Mouse (Mus musculus): ENCODE measurements around the gene Gmds. TPM values are rescaled to one million over a fixed set of nuclear protein-coding genes. Genes with fewer than 3 reads are reported as not detected.

The Gmds gene
- 32.4 and 35.1 TPM in 2 replicates for polyA plus RNA-seq (2016; fragmentation: Nextera tagmentation; extraction: Ambion mirVana)

GRCm38 (mm10) chr13:32338513-32339365 lies at the start of gene Gmds:
Gene Gmds (minus strand): TSS chr13:32338740.
- no peak within 1 kb of the TSS; the same call in 1 of the 2 replicates for H3K27ac ChIP-seq (replicated peaks)
- no peaks in the 10 kb centered on the region for H3K27me3 ChIP-seq
- peak within 1 kb of the TSS; percentile 83 for H3K9ac ChIP-seq (replicated peaks)
- peak within 1 kb of the TSS; percentile 76 for H3K4me3 ChIP-seq
- peak; percentile 99 for ATAC-seq (ENCODE audit: low FRiP score, low read depth)
- H3K36me3 ChIP-seq, result no peaks in the 10 kb centered on the region
- H3K9me3 ChIP-seq, result 0 out of 2 replicates have a peak, but pooled peaks cover 3% of the 10 kb centered on the region
- peak within 1 kb of the TSS; percentile 93 for H3K4me2 ChIP-seq (replicated peaks)
- 6% methylated on average over 28 of the region's 55 CpGs for WGBS
- peaks cover 10% of the 10 kb centered on the region; the same call in 1 of the 2 replicates for H3K4me1 ChIP-seq

GRCm38 (mm10) chr13:32385421-32386092 lies 47.0 kb upstream of the Gmds start:
- Histone ChIP-seq H3K27me3 (no peaks in the 10 kb centered on the region), H3K4me1 (no peaks in the 10 kb centered on the region), H3K36me3 (no peaks in the 10 kb centered on the region), H3K9ac (replicated peaks) (no peak overlapping the region), H3K9me3 (no peaks in the 10 kb centered on the region), H3K4me3 (no peak overlapping the region), H3K27ac (replicated peaks) (no peak overlapping the region), H3K4me2 (replicated peaks) (no peak overlapping the region)
- WGBS, result 78% methylated on average over 4 of the region's 4 CpGs
- no peak for ATAC-seq (ENCODE audit: low FRiP score, low read depth)

- Histone ChIP-seq H3K9ac (replicated peaks) (no peak overlapping the region), H3K27me3 (no peaks in the 10 kb centered on the region), H3K4me3 (no peak overlapping the region), H3K27ac (replicated peaks) (no peak overlapping the region), H3K36me3 (no peaks in the 10 kb centered on the region), H3K4me2 (replicated peaks) (no peak overlapping the region), H3K9me3 (no peaks in the 10 kb centered on the region), H3K4me1 (no peaks in the 10 kb centered on the region)
- WGBS, result 75% methylated on average over 6 of the region's 6 CpGs
- ATAC-seq (ENCODE audit: low FRiP score, low read depth), result no peak
These were observed 43.9 kb upstream of the Gmds start for GRCm38 (mm10) chr13:32382227-32383010.

GRCm38 (mm10) chr13:32378634-32379033 lies 40.1 kb upstream of the Gmds start:
- H3K9ac ChIP-seq (replicated peaks), result no peak overlapping the region
- H3K36me3 ChIP-seq, result no peaks in the 10 kb centered on the region
- no peaks in the 10 kb centered on the region for H3K27me3 ChIP-seq
- no peaks in the 10 kb centered on the region for H3K4me1 ChIP-seq
- H3K9me3 ChIP-seq, result peaks cover 5% of the 10 kb centered on the region; the same call in 1 of the 2 replicates
- WGBS, result 77% methylated on average over 1 of the region's 1 CpGs
- H3K27ac ChIP-seq (replicated peaks), result no peak overlapping the region
- ATAC-seq (ENCODE audit: low FRiP score, low read depth), result no peak
- no peak overlapping the region for H3K4me2 ChIP-seq (replicated peaks)
- no peak overlapping the region for H3K4me3 ChIP-seq

- H3K36me3 ChIP-seq, result no peaks in the 10 kb centered on the region
- H3K4me2 ChIP-seq (replicated peaks), result no peak overlapping the region
- H3K9ac ChIP-seq (replicated peaks), result no peak overlapping the region
- no peak overlapping the region for H3K27ac ChIP-seq (replicated peaks)
- no peak for ATAC-seq (ENCODE audit: low FRiP score, low read depth)
- H3K9me3 ChIP-seq, result peaks cover 5% of the 10 kb centered on the region; the same call in 1 of the 2 replicates
- WGBS, result 82% methylated on average over 2 of the region's 2 CpGs
- H3K27me3 ChIP-seq, result no peaks in the 10 kb centered on the region
- H3K4me3 ChIP-seq, result no peak overlapping the region
- no peaks in the 10 kb centered on the region for H3K4me1 ChIP-seq
These were observed 34.0 kb upstream of the Gmds start for GRCm38 (mm10) chr13:32372531-32372883.

- ATAC-seq (ENCODE audit: low FRiP score, low read depth), result no peak
- Histone ChIP-seq H3K4me3 (no peak overlapping the region), H3K4me1 (no peaks in the 10 kb centered on the region), H3K27me3 (no peaks in the 10 kb centered on the region), H3K36me3 (no peaks in the 10 kb centered on the region), H3K9me3 (peaks cover 5% of the 10 kb centered on the region; the same call in 1 of the 2 replicates), H3K4me2 (replicated peaks) (no peak overlapping the region), H3K27ac (replicated peaks) (no peak overlapping the region), H3K9ac (replicated peaks) (no peak overlapping the region)
- WGBS, result 91% methylated on average over 4 of the region's 4 CpGs
These were observed 33.5 kb upstream of the Gmds start for GRCm38 (mm10) chr13:32371874-32372530.

GRCm38 (mm10) chr13:32370751-32371150 lies 32.2 kb upstream of the Gmds start:
- Histone ChIP-seq H3K9me3 (no peaks in the 10 kb centered on the region), H3K36me3 (no peaks in the 10 kb centered on the region), H3K27ac (replicated peaks) (no peak overlapping the region), H3K4me2 (replicated peaks) (no peak overlapping the region), H3K9ac (replicated peaks) (no peak overlapping the region), H3K4me3 (no peak overlapping the region), H3K4me1 (no peaks in the 10 kb centered on the region), H3K27me3 (no peaks in the 10 kb centered on the region)
- ATAC-seq (ENCODE audit: low FRiP score, low read depth), result no peak
- 84% methylated on average over 7 of the region's 7 CpGs for WGBS

- no peak overlapping the region for H3K4me3 ChIP-seq
- no peaks in the 10 kb centered on the region for H3K36me3 ChIP-seq
- no peak overlapping the region for H3K9ac ChIP-seq (replicated peaks)
- H3K4me1 ChIP-seq, result no peaks in the 10 kb centered on the region
- H3K27me3 ChIP-seq, result no peaks in the 10 kb centered on the region
- no peak overlapping the region for H3K27ac ChIP-seq (replicated peaks)
- H3K4me2 ChIP-seq (replicated peaks), result no peak overlapping the region
- no peaks in the 10 kb centered on the region for H3K9me3 ChIP-seq
- WGBS, result 80% methylated on average over 1 of the region's 1 CpGs
- ATAC-seq (ENCODE audit: low FRiP score, low read depth), result no peak
These were observed 31.6 kb upstream of the Gmds start for GRCm38 (mm10) chr13:32370135-32370534.

- no peaks in the 10 kb centered on the region for H3K27me3 ChIP-seq
- H3K27ac ChIP-seq (replicated peaks), result no peak overlapping the region; the same call in 1 of the 2 replicates
- no peaks in the 10 kb centered on the region for H3K36me3 ChIP-seq
- H3K9ac ChIP-seq (replicated peaks), result peak overlapping the region; percentile 83
- peak overlapping the region; percentile 76 for H3K4me3 ChIP-seq
- no peaks in the 10 kb centered on the region for H3K9me3 ChIP-seq
- ATAC-seq (ENCODE audit: low FRiP score, low read depth), result peak; percentile 1; the same call in 1 of the 2 replicates
- H3K4me2 ChIP-seq (replicated peaks), result peak overlapping the region; percentile 93
- peaks cover 10% of the 10 kb centered on the region; the same call in 1 of the 2 replicates for H3K4me1 ChIP-seq
- WGBS, result 4% methylated on average over 32 of the region's 32 CpGs
These were observed 616 bp downstream of the Gmds start for GRCm38 (mm10) chr13:32337735-32338512.

GRCm38 (mm10) chr13:32318309-32318708 lies 20.2 kb downstream of the Gmds start:
- WGBS, result 79% methylated on average over 4 of the region's 4 CpGs
- Histone ChIP-seq H3K27ac (replicated peaks) (no peak overlapping the region), H3K9ac (replicated peaks) (no peak overlapping the region), H3K36me3 (no peaks in the 10 kb centered on the region), H3K4me1 (no peaks in the 10 kb centered on the region), H3K27me3 (no peaks in the 10 kb centered on the region), H3K4me3 (no peak overlapping the region), H3K9me3 (no peaks in the 10 kb centered on the region), H3K4me2 (replicated peaks) (no peak overlapping the region)
- no peak for ATAC-seq (ENCODE audit: low FRiP score, low read depth)

- Histone ChIP-seq H3K4me3 (no peak overlapping the region), H3K27me3 (no peaks in the 10 kb centered on the region), H3K9ac (replicated peaks) (no peak overlapping the region), H3K27ac (replicated peaks) (no peak overlapping the region), H3K4me2 (replicated peaks) (no peak overlapping the region), H3K4me1 (no peaks in the 10 kb centered on the region), H3K9me3 (no peaks in the 10 kb centered on the region), H3K36me3 (no peaks in the 10 kb centered on the region)
- no peak for ATAC-seq (ENCODE audit: low FRiP score, low read depth)
- 85% methylated on average over 3 of the region's 3 CpGs for WGBS
These were observed 21.2 kb downstream of the Gmds start for GRCm38 (mm10) chr13:32317354-32317753.
